Mouse (Mus musculus): Measurements from ENCODE around the gene Mageb18.
"Not testable (repeated sequence)": the region's sequence is repeated elsewhere in the genome, so short reads cannot be mapped to it uniquely, and the experiment has no call there.

Mageb18 gene

DNA sequence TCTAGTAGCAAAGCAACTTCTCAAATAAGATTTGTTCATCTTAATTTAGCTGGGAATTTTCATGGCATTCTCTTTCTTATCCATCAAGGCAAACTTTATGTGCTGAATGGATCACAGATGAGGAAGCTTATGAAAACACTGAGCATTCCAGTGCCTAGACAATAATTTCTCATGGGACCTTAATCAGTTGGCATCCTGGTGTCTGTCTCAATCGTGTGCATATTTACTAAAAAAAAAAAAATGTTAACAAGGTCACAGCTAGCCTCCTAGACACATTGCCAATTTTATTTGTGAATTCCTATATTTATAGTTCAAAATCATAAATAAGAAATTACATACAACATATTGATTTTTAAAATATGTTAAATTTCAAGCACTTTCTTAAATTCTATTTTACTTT lies at the start of gene Mageb18:
Mageb18 (minus strand) TSS at position 101 of the 400 bp plus-strand sequence.
- no peak for DNase-seq

DNA sequence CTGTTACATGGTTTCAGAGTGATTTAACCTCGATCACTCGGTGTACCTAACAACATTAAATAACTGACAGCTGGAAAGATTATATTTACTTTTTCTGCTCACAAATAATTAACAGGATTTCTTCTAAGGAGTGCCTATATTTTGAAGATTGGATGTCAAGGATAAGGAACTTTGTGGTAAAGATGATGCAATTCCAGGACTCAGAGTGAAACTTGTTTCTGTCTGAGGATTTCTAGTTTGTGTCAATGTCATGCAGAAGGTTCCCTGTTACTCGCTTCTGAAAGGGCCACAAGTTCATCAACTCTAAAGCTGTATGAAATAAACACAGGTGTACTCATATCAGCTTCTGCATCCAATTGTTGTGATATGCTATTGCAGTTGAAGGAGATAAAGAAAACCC lies 13.4 kb upstream of the Mageb18 start:
- no peak for DNase-seq

DNA sequence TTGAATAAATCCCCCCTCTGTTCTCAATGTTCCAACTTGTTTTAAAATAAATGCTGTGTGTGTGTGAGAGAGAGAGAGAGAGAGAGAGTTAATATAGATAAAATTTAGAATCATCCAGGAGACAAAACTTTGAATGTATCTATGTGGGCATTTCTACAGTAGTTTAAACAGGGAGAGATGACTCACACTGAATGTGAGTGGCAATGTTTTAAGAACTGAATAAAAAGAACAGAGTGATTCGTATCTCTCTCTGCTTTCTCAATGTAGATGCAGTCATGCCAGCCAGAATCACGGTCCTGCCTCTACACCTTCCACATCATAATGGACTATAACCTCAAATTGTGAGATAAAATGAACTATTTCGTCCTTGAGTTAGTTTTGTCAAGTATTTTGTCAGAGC lies 11.1 kb upstream of the Mageb18 start:
- DNase-seq, result no peak

DNA sequence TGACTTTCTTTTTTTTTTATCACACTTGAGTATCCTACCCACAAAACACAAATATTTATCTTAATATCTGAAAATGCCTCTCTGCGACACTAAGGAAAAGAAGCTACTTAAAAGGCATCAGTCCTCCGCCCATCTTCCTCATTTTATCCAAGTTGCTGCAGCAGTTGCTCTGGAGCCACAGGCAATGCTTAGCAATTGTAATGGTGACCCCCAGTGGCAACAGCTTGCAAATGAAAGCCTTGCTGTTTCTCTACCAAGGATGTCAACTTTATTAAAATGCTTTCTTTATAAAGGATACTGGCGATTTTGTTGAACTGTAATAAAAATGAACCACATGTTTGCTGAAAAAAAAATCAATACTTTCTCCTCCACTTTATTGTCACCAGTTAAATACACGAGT lies 2.0 kb downstream of the Mageb18 start:
- DNase-seq, result peak; percentile 13

DNA sequence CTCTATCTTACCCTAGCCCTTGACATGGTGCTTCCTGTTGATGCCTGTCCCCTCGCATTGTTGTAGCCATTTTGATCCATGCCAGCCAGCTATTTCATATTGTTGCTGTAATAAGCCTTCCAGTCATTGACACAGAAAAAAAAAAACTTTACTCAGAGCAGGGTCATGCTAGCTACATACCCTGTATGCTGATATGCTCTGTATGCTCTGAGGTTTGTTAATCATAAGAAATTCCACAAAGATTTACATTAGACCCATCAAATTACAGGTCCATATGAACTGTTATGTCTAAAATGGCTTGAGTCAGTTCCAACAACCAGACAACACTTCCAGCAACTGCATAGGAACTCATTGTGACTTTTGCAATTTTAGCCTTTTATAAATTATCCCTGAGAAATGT lies 71.5 kb downstream of the Mageb18 start:
- no peak for DNase-seq

DNA sequence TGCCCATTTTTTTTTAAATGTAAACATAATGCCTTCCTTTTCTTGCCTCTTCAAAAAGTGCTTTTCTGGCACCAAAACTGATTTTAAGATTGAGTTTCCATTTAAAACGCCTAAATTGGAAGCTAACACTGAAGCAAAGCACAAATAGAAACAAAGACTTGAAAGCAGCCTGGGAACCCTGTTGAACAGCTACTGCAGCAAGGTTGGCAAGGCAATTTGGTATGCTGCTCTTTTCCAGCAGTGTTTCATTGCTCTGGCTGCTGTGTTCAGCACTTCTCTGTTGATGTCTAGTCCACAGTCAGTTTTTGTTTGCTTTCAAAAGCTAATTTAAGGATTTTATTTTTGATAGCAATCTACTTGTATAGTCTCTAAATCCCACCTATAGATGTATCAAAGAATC lies 101.1 kb downstream of the Mageb18 start:
- peak; percentile 1 for DNase-seq

DNA sequence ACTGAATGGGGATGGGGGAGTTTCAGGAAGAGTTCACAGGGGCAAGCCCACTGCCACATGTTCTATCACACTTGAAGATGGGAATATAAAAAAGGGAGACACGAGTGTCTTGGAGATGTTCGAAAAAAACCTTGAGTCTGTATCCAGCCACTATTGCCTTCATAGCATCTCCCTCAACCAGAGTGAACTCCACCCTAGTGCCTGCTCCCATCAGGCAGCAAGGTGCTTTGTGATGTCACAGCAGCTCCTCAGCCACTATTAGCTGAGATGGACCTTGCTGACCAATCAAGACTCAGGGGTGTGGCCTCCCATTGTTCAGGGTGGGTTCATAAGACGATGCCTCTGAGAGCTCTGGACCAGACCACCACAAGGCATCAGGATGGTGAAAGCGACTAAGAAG lies 109.7 kb downstream of the Mageb18 start, which contains the start of gene Gm5941:
Gm5941 (plus strand) TSS at position 301 of the 400 bp plus-strand sequence.
- DNase-seq, result not testable (repeated sequence)

DNA sequence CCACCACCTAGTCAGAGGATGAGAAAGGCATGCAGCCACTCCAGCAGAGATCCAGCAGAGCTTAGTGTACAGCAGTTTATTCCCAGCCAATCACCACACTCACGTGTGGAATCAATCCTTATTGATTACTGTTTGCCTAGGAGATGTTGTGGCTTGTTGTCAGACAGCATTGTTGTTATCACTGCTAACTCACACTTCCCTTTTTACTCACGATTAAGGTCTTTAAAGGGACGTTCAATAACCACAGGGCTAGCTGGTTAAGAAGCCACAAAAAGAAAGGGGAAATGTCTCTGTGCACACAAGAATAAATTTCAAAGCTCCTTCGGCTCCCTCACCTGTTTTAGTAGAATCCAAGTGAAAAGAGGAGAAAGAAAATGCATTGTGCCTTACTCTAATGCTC lies 134.6 kb downstream of the Mageb18 start:
- no peak for DNase-seq

DNA sequence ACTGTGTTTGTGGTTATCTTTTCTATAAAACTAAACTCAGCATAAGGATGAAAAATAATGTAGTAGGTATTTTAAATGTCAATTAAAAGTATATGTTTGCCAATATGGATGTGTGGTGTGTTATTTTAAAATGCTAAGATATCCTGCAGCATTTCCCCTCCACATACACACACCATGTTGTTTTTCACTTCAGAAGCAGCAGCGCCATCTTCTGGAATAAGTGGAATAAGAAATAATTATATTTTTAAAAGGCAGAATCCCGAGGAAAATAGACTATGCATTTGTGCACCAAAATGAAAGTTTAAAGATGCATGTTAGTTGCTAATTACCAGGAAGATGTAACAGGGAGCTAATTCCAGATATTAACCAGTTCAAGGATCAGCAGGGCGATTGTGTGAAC lies 138.9 kb downstream of the Mageb18 start:
- no peak for DNase-seq

DNA sequence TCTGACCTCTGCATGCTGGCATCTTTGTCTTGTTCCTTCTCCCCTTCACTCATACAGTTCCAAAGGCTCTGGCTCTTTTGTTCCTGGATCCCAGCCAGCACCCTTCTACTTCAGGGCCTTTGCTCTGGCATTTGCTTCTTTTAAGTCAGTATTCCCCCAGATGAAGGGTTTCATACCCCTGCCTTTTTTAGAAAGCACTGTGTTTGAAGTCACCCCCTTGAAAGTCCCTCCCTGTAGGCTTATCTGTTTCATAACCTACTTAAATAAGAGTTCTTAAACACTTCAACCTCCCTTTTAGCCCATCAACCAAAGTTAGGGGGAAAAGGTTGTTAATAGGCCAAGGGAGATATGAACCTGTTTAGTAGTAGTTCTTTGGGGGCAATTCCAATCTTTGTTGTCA lies 212.0 kb downstream of the Mageb18 start:
- DNase-seq, result no peak

DNA sequence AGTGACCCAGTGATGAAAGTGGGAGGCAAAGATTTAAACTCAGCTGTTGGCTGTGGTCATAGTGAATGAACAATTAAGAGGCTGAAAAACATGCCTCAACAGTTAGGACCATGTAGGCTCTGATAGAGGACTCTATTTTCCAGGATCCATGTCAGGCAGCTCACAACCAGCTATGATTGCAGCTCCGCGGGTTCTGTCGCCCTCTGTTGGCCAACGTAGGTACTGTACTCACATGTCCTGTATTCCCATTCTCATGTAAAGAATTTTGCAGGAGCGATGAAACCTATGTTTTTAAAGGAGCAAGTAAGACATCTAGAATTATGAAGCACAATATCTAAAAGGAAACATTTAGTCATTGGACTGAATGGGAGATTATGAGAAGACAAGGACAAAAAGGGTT lies 256.4 kb downstream of the Mageb18 start:
- DNase-seq, result peak; percentile 51

DNA sequence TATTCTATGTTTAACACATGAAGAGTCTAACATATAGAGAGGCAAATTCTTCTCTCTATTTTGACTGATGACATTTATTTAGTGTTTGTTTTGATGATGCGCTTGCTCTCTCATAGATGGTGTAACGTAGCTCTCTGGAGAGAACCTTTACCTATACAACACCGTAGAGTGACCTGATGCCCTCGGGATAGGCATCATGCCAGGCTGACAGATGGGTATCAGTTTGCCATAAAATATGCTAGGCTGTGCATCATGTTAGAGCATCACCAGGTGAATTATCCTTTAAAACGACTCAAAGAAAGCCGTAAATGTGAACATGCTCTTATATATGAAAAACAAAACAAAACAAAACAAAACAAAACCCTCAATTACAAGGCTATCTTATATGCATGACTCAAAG lies 258.5 kb downstream of the Mageb18 start:
- no peak for DNase-seq

DNA sequence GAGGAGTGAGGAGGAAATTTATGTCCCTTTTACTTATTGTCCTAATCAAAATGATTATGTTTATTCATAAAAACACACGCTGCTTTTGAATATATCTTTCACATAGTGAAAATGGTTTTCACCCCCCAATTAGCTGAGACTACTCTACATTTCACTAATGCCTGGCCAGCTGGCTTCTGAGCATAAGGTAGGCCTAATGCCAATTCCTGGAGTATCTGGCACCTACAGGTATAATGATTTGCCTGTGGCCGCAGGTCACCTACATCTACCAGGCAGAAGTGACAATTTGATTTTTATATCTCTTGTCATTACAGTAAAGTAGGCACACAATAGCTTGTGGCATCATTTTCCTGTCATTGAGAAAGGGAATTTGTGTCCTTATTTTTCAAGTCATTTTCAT lies 259.8 kb downstream of the Mageb18 start:
- no peak for DNase-seq

DNA sequence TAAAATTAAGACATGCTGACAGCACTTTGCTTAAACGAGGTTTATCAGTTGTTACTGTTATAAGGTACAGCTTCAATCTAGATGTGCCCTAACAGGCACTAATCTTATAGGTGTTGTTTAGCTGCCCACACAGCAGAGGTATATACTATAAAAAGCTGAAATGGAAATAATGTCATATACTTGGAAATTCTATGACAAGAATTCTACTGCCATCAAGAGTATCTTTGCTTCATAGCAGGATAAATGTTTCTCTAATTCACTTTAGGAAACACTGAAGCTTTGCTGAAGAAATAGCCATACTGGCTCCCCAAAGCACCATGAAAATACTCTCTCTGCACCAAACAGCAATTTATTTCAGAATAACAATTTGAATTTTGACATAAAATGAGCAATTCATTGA lies 265.9 kb downstream of the Mageb18 start:
- DNase-seq, result no peak

DNA sequence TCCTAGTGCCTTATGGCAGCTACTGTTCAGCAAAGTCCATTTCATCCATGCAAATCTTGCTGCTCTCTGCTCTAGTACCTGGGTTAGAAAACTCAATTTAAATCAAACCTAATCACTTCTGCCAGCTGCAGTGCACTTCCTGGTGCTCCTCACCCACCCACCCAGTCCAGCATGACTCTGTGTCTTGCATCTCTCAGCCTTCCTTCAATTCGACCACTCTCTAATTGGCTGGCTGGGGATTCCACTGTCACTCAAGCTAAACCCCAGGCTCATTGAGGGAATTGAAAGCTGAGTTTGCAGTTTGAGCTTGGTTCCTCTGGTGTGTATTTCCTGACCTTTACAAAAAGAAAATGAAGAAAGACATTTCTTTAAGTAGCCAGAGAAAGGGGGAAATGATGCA lies 275.8 kb downstream of the Mageb18 start:
- no peak for DNase-seq

DNA sequence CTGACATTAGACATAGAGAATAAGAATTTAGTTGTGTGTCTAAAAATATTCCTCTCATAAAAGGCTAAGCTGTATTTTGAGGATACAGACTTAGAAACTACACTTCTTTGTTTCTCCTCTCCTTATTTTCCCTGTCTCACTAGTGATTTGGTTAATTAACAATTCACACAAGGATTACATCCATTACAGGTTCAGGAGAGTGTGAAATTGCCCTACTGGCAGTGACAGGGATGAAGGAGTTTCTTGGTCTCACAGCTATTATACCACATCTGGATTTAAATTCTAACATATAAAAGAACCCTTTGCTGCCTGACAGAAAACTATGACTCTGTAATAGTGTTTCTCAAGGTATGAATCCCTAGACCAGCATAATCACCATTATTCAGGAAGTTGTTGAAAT lies 318.8 kb downstream of the Mageb18 start:
- DNase-seq, result no peak
